Mouse (Mus musculus) gastrocnemius, postnatal 25 days (tissue): Measurements from ENCODE around the gene Mrps18b. TPM values are rescaled to one million over a fixed set of nuclear protein-coding genes. Genes with fewer than 3 reads are reported as not detected.
A peak's percentile ranks its signal among the peaks of the same experiment; 100 is the strongest.
"Not testable (repeated sequence)": the region's sequence is repeated elsewhere in the genome, so short reads cannot be mapped to it uniquely, and the experiment has no call there.

Experiments
- DNase-seq: peaks from one replicate; pipeline ENCODE4 v3.0.0; 2022
- long read RNA-seq, 2 experiments: library from polyadenylated mRNA; stranded (forward); transcript quantifications; one replicate each; pipeline ENCODE4 v2.0.0; 2021
- total RNA-seq, 2 experiments: library from RNA; stranded (reverse); gene quantifications; 1 replicate in 1 of 2; 2 replicates in 1 of 2; pipeline ENCODE4 v1.2.3; 2021

Gene Mrps18b
- 10 to 100 TPM; 52.8 to 59.6 TPM for total RNA-seq
- long read RNA-seq, experiment 1, transcript Mrps18b-201 (7 exons, 1,079 nt) = major isoform, 83 of 87 reads
- long read RNA-seq, experiment 1, partial matches to known transcripts = 0 of 87 reads
- long read RNA-seq, experiment 1, other reads (novel, unspliced or antisense) = 3 of 87 reads
- long read RNA-seq, experiment 2, transcript Mrps18b-201 (7 exons, 1,079 nt) = major isoform, 69 of 71 reads
- long read RNA-seq, experiment 2, partial matches to known transcripts = 0 of 71 reads
- long read RNA-seq, experiment 2, other reads (novel, unspliced or antisense) = 2 of 71 reads

DNA sequence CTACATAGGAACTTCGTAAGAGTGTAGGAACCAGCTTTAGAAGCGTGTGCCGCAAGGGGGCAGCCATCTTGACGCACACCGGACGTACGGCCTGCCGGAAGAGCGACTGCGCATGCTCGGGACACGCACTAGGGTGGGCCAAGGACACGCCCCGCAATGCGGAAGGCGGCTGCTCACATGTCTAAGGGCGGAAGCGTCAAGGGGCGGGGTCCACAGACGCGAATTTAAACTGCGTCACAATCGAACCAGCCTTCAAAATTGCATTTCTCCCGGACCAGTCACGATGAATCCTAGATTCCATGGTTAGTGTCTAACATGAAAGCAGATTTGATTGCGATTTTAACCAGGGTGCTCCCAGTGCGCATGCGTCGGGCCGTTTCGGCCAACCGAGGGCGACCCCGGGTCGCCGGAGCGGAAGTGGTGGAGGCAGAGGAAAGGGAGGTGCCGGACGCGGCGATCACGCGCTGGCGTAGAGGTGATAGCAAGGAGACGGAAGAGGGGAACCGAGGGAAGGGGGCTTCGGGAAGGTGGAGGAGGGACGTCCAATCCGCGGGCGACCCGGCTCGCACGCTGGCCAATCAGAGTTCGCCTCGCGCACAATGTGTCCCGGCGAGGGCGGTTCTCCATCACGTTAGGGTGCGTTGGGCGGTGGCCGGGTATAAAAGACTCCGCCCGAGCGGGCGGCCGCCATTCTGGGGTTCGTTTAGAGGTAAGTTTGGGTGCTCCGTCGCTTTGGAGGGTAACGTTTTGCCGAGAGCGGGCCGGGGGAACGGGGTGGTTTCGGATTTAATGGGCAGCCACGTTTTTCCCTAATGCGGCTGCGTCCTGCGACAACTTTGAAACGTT lies at the start of gene Mrps18b, which contains the start of gene Ppp1r10:
Gene Mrps18b, minus strand, starts transcription at position 93 of the 846 bp plus-strand sequence.
Gene Ppp1r10, plus strand, starts transcription at position 138 of the 846 bp plus-strand sequence.
- DNase-seq = peak; percentile 99

DNA sequence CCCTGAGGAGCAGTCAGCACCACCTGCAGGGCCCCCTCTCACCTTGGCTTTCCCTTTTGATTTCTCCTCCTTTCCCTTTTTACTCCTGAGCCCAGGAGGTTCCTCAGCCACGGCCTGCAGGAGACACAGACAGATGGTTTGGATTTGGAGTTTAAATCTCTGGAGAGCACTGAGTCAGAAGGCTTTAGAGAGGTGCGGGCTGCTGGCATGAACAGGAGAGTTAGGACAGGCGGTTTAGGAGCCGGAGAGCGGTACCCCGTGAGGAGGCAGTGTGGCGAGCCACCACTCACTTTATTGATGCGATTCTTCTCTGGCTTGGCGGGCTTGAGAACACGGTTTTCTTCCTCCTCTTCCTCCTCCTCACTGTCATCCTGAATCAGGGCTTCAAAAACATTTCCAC lies 47.1 kb upstream of the Mrps18b start:
- DNase-seq = no peak

DNA sequence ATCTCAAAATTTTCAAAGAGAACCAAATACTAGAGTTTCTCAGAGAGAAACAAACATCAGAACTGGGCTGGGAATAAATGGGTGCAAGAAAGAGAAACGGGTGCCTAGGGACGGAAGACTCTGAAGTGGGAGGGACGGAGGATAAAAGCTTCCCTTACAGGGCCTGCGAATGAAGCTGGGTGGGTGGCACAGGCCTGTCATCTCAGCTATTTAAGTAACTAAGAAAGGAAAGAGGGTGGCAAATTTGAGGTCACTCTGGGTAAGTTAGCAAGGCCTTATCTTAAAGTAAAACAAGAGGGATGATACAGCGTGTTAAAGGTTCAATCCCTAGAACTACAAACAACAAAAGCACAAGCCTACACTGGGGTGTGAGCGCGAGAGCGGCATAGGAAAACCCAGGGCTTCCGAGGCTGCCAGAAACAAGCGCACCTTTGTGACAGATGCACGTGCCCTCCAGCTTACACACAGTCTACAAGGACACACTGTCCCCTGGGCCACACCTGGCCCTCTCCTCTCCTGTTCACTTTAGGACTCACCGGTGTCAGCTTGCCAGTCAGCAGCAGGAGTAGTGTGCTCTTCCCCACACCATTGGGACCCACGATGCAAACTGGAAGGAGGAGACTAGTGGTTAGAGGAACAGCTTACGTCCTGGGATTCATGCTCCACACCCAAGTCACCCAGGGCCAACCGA lies 42.5 kb upstream of the Mrps18b start:
- no peak for DNase-seq

DNA sequence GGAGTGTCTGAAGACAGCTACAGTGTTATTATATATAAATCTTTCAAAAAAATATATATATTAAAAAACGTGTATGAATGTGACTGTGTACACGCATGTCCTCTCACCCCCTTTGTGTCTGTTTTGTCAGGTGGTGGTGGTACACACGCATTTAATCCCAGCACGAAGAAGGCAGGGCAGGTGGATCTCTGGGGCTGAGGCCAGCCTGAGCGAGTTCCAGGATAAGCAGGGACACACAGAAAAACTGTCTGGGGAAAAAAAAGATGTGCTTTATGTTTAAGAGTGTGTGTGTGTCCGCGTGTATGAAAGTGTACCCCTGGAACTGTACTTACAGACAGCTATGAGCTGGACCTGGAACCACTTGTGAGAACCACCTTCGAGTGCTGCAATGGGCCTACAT lies 38.5 kb upstream of the Mrps18b start:
- DNase-seq = no peak

DNA sequence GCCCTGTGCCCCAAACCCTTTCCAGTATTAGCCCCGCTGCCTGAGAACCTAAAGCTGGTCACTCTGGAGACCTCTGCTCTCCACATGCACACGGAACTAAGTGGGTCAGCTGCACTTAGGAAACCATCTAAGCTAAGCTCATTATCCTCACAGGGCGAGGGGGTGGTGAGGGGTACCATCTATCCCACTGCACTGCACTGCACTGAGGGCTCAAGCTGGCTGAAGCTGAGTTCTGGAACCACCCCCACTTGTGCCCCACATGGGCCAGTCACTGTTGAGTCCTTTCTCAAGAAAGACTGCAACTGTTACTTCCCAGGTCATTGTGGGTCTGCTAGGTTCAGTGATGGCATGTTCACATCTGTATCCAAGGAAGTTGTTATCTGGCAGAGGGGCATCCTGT lies 36.4 kb upstream of the Mrps18b start:
- DNase-seq = not testable (repeated sequence)

DNA sequence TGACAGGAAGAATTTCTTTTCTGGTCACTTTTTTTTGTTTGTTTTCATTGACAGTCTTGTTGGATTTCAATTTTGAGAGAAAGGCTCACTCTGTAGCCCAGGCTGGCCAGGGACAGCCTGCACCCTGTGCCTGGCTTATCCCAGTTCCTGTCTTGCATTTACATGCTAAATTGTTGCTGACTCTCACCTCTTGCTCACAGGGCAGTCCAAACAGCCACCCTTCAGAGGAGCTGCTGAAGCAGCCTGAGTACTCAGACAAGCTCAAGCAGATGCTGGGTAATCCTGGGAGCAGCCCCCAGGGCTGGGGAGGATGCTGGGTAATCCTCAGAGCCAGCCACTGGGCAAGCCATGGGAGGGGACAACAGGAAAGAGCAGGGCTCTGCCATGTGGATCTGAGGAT lies 34.8 kb upstream of the Mrps18b start:
- not testable (repeated sequence) for DNase-seq

DNA sequence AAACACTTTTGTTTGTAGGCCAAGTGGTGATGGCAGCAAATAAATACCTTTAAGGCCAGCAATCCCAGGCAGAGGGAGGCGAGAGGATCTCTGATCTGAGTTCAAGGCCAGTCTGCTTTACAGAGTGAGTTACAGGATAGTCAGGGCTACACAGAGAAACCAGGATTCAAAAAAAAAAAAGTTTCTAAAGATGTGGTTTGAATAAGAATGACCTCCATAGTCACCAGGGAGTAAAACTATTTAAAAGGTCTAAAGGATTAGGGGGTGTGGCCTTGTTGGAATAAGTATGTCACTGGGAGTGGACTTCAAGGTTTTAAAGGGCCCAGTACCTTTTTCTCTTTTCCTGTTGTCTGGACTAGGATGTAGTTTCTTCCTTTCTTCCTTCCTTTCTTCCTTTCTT lies 23.8 kb upstream of the Mrps18b start:
- DNase-seq = no peak

DNA sequence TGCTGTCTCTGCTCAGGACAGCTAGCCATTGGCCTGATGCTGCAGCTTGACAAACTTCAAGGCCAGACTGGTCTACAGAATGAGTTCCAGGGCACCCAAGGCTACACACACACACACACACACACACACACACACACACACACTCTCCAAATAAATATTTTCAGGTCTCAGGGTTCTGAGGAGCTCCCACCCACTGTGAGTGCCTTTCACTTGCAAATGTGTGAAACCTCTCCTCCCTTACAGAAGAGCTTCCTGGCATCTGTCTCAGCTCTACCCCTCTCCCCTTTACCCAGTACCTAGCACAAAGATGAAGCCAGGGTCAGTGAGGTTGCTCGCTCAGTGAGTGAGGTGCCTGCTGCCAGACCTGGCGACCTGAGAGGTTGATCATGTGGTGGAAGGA lies 22.9 kb upstream of the Mrps18b start:
- no peak for DNase-seq

DNA sequence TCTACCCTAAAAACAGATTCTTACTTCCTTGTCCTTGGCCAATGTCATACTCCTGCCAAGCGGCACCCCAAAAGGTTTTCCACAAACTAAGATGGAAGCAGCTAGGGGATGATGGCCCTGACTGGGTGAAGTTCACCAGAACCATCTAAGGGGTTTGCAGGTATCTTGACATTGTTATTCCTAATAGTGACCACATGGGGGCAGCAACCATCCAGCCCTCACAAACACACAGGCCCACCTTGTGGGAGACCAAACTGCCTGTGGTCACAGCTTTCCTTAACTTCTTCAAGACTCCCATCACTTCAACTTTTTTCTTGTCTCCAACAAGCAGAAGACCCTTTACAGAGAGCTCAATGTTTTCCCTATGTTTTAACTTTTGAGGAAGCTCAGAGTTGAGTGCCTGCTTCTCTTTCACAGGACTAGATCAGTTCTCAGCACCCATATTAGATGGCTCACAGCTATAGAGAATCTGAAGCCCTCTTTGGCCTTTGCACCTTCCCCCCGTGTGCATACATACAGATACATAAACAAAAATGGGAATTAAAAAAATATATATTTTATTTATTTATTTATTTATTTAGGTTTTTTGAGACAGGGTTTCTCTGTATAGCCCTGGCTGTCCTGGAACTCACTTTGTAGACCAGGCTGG lies 21.6 kb upstream of the Mrps18b start:
- no peak for DNase-seq

DNA sequence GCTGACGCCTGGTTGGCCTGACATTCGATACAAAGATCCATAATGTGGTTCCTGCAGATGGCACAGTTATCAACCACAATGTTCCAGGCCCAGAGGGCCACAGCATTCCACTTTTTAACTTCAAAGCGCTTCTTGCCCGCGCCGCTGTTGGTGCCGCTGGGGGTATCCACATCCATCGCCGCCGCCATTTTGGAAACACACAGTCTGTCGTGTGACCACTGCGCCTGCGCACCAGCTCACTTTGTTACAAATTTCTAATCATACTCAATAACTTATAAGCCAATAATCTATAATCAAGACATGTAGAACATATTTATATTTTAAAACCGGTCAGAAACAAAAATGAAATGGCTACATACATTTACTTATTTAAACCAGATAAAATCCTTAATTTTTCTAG lies 19.6 kb upstream of the Mrps18b start:
- DNase-seq = not testable (repeated sequence)

DNA sequence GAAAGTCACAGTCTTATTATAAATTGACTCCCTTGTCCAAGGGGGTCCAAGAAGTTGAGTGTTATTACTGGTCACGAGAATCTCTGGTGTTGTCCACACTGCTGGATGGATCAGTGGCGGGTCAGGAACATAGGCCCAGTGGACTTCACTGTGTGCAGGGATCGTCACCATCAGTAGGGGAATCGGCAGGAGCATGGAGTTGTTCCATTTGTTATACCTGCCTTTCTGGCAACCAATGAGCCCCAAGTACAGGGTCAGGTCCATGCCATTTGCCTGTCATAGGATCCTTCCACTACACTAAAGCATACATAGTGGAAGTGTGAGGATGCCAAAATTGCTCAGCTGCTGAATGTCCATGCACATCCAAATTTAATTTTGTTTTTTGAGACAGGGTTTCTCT lies 16.4 kb upstream of the Mrps18b start:
- no peak for DNase-seq

DNA sequence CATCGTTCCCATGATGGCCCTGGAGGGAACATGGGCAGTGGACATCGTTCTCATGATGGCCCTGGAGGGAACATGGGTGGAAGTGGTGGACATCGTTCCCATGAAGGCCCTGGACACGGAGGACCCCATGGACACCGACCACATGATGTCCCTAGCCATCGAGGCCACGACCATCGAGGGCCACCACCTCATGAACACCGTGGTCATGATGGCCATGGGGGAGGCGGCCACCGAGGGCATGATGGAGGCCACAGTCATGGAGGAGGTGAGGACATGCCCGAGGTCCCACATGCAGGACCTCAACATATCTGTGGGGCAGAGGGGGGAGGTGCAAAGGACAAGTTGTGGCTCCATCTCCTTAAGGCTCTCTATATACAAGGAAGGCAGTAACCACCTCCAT lies 14.4 kb upstream of the Mrps18b start:
- no peak for DNase-seq

DNA sequence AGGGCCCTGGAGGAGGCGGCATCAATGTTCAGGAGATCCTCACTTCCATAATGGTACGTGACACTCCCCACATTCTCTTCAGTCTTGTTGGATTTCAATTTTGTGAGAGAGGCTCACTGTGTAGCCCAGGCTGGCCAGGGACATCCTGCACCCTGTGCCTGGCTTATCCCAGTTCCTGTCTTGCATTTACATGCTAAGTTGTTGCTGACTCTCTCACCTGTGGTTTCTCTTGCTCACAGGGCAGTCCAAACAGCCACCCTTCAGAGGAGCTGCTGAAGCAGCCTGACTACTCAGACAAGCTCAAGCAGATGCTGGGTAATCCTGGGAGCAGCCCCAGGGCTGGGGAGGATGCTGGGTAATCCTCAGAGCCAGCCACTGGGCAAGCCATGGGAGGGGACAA lies 13.3 kb upstream of the Mrps18b start:
- DNase-seq = no peak

DNA sequence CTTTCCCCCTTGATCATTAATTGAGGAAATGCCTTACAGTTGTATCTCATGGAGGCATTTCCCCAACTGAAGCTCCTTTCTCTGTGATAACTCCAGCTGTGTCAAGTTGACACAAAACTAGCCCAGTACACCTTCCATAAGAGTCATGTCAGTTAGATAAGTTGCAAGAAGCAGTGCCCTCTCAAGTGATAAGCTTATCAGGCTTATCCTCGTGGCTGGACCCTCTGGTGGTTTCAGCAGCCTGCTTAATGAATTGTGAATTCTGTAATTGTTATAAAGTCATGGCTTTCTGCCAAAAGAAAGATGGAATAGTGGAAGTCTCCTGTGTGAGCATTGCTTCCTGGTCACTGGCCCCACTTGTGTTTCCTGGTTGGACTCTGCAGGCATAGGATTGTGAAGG lies 11.3 kb upstream of the Mrps18b start:
- DNase-seq = no peak

DNA sequence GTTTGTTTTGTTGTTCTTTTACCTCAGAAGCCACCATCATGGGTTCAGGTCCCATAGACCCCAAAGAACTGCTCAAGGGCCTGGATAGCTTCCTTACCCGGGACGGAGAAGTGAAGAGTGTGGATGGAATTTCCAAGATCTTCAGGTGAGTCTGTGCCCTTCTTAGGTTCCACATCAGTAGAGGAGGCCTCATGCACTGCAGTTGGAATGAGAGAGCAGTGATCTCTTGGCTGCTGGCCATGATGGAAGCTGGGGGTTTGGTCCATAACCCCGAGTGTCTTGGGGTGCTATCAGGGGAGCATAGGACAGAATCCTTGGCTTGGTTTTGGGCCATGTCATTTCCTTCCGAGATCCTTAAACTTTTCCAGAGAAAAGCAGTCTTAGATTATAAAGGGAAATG lies 7.1 kb upstream of the Mrps18b start:
- DNase-seq = no peak

DNA sequence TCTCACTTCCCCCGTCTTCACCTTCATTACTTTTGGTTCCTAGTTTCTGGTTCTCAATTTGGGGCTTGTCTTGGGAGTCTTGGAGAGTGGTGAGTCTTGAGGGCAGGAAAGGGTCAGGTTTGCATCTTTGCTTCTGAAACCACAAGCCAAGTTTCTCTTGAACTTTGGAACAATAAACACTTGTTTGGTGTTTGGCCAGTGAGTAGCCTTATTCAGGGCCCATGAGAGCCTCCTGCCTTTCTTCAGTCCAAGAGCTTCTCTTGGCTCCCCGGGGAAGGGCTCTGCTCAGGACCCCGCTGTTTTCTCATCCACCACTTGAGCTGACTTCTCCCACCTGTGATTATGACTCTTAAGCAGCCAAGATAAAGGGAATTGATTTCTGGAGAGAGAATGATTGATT lies 6.4 kb upstream of the Mrps18b start:
- DNase-seq = no peak

DNA sequence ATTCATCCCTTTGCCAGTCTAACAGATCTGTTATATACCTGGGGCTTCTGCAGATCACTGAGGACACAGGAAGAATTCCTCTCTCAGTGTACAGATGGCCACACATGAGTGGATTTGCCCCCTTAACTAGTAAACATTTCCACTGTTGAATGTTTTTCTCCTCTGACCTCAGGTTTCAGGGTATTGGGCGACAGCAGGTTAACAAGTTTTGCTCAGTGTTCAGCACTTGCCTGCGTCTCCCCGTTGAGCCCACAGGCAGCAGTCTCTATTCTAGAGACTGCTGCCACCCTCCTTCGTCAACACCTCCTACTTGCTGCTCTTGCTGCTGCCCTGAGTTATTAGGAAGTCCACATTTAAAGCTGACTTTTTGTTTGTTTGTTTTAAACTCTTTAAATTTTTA lies 5.5 kb upstream of the Mrps18b start:
- no peak for DNase-seq

DNA sequence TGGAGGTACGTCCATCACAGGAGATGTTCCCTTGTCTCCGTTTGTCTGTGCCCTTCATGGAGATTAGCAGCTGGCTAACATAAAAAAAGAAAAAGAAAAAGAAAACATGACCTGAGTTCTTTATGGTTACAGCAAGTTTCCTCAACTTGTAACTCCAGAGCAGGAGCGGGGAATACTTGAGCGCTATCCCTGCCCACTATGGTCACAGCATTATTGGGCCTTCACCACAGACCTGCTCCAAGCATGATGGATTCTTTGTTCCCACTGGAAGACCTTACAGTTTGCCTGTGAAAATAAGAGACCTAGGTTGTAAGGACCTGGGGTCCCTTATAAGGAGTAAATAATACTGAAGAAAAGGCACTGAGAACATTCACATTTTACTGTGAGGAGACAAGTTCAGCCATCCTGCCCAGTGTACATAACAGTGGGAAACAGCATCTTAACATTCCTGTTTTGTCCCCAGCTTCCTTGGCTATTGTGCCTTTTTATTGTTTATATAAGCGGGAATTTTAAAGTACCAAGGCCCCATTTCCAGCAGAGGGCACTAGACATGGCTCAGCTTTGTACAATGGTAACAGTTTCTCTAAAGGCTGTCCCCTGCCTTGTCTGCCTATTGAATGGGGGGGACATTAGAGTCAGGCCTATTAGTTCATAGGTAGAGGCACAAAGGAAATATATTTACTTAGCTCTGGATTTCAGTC lies 4.8 kb upstream of the Mrps18b start:
- DNase-seq = no peak

DNA sequence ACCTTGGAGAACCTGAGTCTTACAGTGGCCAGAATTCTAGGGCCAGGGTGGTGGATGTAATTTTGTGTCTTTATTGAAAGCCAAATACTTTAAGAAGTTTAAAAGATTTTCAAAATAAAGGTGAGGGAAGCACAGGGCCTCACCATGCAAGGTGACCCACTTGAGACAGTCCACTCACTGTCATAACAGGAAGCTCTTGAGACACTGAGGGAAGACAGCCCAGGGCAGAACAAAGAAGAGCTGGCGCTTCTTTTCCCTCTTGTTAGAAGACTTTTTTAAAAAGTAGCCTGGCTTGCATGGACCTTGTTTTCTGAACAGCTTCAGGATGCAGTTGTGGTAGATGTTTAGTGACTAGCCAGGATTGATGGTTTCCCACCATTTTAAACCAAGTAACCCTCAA lies 4.2 kb upstream of the Mrps18b start:
- DNase-seq = no peak

DNA sequence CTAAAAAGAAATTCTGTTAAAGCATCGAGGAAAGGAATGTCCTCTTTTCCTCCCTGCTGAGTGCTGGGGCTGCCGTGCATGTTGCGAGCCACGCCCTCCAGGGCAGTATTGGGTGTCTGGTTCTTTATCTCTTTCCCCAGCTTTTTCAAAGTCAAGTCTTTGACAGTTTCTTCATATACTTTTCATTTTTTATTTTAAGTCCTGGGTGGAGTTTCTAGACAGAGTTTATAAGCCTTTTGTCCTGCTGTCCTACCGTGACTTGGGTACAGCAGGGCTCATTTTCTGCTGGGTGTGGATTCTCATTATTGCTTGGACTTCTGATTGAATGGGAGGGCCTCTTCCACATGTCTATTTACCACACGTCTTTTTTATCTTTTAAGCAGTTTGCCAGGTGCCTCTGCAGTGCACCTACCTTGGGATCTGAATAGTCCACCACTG lies 3.7 kb upstream of the Mrps18b start:
- no peak for DNase-seq

DNA sequence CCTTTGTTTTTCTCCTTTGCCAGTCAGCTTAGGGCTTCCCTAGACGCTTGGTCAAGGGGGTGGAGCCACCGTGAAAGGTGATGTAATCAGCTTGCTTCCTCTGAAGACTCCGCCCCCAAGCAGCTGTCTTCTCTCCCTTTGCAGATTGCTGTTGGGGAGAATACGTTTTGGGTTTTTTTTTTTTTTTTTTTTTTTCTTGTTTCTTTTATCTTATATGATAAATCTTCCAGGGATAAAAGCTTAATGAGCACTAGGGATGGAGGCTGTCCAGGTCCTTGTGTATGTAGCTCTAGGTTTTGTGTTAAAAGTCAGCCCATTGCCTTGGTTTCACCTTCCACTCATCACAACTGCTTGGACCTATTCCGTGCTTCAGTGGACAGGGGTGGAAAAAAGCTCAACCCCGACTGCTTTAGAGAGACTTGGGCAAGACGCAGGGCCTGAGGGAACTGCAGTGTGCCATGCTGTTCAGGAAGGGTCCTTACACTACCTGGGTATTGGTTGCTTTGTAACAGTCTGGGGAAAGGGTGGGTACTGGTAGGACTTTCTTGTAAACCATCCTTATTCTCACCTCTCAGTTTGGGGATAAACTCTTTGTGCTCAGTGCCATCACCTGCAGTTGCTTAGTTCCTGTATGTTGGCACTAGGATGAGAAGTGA lies 3.0 kb upstream of the Mrps18b start:
- peak; percentile 93 for DNase-seq
